Mouse (Mus musculus) liver, embryonic 14.5 days (tissue): ENCODE data around the gene Gm1123.

Experiments used
- CTCF ChIP-seq: IDR thresholded peaks from 2 replicates; pipeline ENCODE4 v1.5.1; 2016; ENCODE audit warnings: antibody characterized with exemption, low read depth, control low read depth
- EP300 ChIP-seq: IDR thresholded peaks from 2 replicates; pipeline ENCODE4 v1.6.1; 2016; ENCODE audit warnings: antibody characterized with exemption, low read depth

DNA sequence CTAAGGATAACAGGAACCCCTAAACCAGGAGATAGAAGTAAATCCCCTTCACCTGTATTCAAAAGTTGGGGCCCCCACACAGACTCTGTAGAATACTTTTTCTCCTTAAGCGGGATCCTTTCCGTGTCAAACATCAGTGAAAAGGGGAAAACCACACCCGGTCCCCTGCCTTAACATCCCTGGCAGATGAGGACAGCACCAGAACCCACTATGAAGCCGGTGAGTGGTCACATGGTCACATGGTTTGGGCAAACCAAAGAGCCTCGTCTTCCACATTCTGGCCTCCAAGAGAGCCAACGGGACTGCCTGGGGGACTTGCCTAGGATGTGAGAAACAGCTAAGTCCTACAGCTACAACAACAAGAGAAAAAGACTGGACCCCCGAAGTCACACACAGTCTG lies 62.0 kb downstream of the Gm1123 start:
- TF ChIP-seq CTCF, result no peak
- TF ChIP-seq EP300, result no peak
